Mouse (Mus musculus): ENCODE data around the gene Pym1. TPM values are rescaled to one million over a fixed set of nuclear protein-coding genes. Genes with fewer than 3 reads are reported as not detected.
A peak's percentile ranks its signal among the peaks of the same experiment; 100 is the strongest.

Gene Pym1
- polyA plus RNA-seq, 1 experiment from 2014 or later, result 25.8 TPM

DNA sequence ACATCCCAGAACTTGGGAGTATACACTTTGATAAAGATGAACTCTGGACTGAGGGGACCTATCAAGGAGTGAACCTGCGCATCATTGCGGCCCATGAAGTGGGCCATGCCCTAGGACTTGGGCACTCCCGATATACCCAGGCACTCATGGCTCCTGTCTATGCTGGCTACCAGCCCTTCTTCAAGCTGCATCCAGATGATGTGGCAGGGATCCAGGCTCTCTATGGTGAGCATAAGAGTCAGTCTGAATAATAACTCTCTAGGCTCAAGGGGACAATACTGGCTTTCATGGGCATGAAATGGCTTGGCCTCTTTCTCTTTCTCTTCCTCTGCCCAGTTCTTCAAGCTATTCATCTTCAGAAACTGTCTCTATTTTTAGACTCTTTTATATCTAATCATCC lies 47.9 kb downstream of the Pym1 start:
- H3K36me3 ChIP-seq, result peaks cover 21% of the 10 kb centered on the region
- H3K9ac ChIP-seq, result no peak overlapping the region
- H3K9me3 ChIP-seq (replicated peaks), result no peaks in the 10 kb centered on the region
- no peak for ATAC-seq
- H3K27me3 ChIP-seq (replicated peaks), result 0 out of 2 replicates have a peak, but pooled peaks cover 5% of the 10 kb centered on the region
- no peak overlapping the region for H3K4me2 ChIP-seq
- WGBS (ENCODE audit: insufficient replicate concordance), result 94% methylated on average over 3 of the region's 3 CpGs
- no peak overlapping the region for H3K27ac ChIP-seq
- H3K4me3 ChIP-seq, result no peak overlapping the region
- H3K4me1 ChIP-seq, result peaks cover 3% of the 10 kb centered on the region

- WGBS (ENCODE audit: insufficient replicate concordance), result 77% methylated on average over 8 of the region's 8 CpGs
- Histone ChIP-seq H3K9ac (no peak overlapping the region), H3K27ac (no peak overlapping the region), H3K9me3 (replicated peaks) (no peaks in the 10 kb centered on the region), H3K4me3 (no peak overlapping the region), H3K36me3 (peaks cover 26% of the 10 kb centered on the region), H3K27me3 (replicated peaks) (peaks cover 8% of the 10 kb centered on the region), H3K4me2 (no peak overlapping the region), H3K4me1 (peaks cover 12% of the 10 kb centered on the region)
- no peak for ATAC-seq
Observed at GRCm38 (mm10) chr10:128798676-128799075, 51.0 kb downstream of the Pym1 start.

DNA sequence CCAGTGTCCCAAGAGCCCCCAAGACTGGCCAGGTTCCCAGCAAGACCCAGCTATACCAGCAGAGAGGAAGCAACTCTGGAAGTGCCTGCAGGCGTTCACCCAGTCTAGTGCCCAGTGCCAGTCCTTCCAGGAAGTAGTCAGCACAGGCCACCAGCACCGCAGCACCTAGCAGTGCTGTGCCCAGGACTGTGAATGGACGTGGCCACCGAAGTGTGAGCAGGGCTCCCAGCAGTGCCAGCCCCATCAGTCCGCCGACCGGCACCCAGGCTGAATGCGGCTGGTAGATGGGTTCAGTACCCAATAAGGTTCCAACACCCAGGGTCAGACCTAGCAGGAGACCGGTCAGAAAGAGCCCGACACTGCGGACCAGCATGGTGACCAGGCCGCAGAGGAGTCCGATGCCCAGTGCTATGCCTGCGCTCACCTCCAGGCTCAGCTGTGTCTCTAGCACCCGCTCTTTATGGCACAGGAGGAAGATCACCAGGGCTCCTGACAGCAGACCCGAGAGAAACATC lies 54.3 kb downstream of the Pym1 start:
- H3K9me3 ChIP-seq (replicated peaks), result no peaks in the 10 kb centered on the region
- H3K36me3 ChIP-seq, result peaks cover 25% of the 10 kb centered on the region
- WGBS (ENCODE audit: insufficient replicate concordance), result 88% methylated on average over 16 of the region's 16 CpGs
- H3K27ac ChIP-seq, result no peak overlapping the region
- no peak overlapping the region for H3K4me2 ChIP-seq
- peaks cover 30% of the 10 kb centered on the region for H3K4me1 ChIP-seq
- no peak overlapping the region for H3K9ac ChIP-seq
- ATAC-seq, result no peak
- peaks cover 4% of the 10 kb centered on the region for H3K27me3 ChIP-seq (replicated peaks)
- no peak overlapping the region for H3K4me3 ChIP-seq

GRCm38 (mm10) chr10:128802956-128803355 lies 55.3 kb downstream of the Pym1 start:
- Histone ChIP-seq H3K4me1 (peaks cover 39% of the 10 kb centered on the region), H3K4me3 (peak overlapping the region; percentile 82; the same call in 1 of the 2 replicates), H3K9ac (no peak overlapping the region), H3K9me3 (replicated peaks) (no peaks in the 10 kb centered on the region), H3K27me3 (replicated peaks) (peaks cover 4% of the 10 kb centered on the region), H3K27ac (peak overlapping the region; percentile 93; the same call in 1 of the 2 replicates), H3K4me2 (peak overlapping the region; percentile 94), H3K36me3 (peaks cover 33% of the 10 kb centered on the region)
- WGBS (ENCODE audit: insufficient replicate concordance), result 61% methylated on average over 4 of the region's 4 CpGs
- ATAC-seq, result no peak

- no peak for ATAC-seq
- peak overlapping the region; percentile 94 for H3K4me2 ChIP-seq
- peak overlapping the region; percentile 82 for H3K4me3 ChIP-seq
- WGBS (ENCODE audit: insufficient replicate concordance), result 8% methylated on average over 6 of the region's 6 CpGs
- peak overlapping the region; percentile 93; the same call in 1 of the 2 replicates for H3K27ac ChIP-seq
- H3K4me1 ChIP-seq, result peaks cover 43% of the 10 kb centered on the region
- H3K9me3 ChIP-seq (replicated peaks), result no peaks in the 10 kb centered on the region
- peak overlapping the region; percentile 88; the same call in 1 of the 2 replicates for H3K9ac ChIP-seq
- H3K36me3 ChIP-seq, result peaks cover 37% of the 10 kb centered on the region
- H3K27me3 ChIP-seq (replicated peaks), result peaks cover 4% of the 10 kb centered on the region
Observed at GRCm38 (mm10) chr10:128803361-128803760, 55.7 kb downstream of the Pym1 start.

DNA sequence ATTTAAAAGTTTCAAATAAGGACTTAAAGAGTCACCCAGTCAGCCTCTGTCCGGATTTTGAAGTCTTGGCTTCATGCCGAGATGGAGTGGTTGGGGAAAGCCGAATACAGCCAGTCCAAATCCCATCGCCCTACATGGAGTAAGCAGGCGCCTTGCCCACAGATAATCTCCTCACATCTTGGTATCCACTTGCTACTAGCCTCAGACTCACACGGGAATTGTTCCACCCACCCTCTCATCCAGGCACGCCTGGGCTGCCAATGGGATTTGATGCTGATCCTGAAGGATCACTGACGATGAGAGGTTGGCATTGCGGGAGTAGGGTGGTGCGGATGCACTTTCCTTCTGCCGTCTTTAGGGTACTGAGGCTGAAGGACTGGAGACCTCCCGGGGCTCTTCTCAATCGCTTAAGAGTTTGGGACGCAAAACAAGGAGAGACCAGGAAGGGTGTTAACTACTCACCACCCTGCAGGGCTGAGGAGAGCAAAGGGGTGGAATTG lies 56.1 kb downstream of the Pym1 start, which contains the start of gene Dnajc14:
Dnajc14 (plus strand) TSS at position 292 of the 500 bp plus-strand sequence.
- peak within 1 kb of the TSS; percentile 82 for H3K4me3 ChIP-seq
- peaks cover 48% of the 10 kb centered on the region for H3K4me1 ChIP-seq
- H3K4me2 ChIP-seq, result peak within 1 kb of the TSS; percentile 94
- ATAC-seq, result no peak
- peaks cover 39% of the 10 kb centered on the region for H3K36me3 ChIP-seq
- peaks cover 4% of the 10 kb centered on the region for H3K27me3 ChIP-seq (replicated peaks)
- peak within 1 kb of the TSS; percentile 88 for H3K9ac ChIP-seq
- H3K9me3 ChIP-seq (replicated peaks), result no peaks in the 10 kb centered on the region
- WGBS (ENCODE audit: insufficient replicate concordance), result 5% methylated on average over 14 of the region's 14 CpGs
- peak within 1 kb of the TSS; percentile 93 for H3K27ac ChIP-seq

DNA sequence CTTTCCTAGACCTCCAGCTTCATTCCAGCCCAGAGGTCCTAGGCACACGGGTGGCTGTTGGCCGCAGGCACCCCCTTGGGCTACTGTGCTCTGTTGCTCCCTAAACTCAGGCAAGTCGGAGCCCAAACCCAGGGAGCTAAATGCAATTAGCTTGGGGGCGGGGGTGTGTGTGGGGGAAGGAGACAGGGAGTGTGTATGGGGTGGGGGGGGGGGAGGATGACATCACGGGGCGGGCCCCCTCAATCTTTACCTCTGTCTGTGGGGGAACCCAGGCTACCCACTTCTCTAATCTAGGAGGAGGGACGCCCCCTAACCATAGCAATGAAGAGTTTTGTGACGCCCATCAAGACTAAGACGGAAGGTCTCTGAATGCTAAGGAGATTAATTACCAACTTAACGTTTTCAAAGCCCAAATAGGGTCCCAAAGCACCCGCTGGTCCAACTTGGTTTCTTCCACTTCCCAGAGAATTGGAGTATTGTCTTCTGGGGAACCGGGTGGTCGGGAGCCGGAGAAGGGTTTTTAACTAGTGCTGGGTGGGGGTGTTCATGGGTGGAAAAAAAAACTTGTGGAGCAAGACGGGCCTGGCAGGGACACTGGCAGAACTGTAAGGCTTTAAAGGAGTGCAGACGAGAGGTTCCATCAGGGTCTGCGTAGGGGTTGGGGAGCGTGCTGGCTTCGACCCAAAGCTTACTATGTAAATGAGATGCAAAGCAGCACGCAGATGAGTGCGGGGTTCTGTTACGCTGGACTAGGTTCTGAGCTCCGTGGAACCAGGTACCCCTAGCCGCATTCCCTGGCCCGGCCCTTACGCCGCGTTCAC lies 56.8 kb downstream of the Pym1 start, which contains the start of gene Tmem198b:
Tmem198b (minus strand) TSS at position 100 of the 821 bp plus-strand sequence.
- Histone ChIP-seq H3K27me3 (replicated peaks) (peaks cover 4% of the 10 kb centered on the region), H3K9ac (peak within 1 kb of the TSS; percentile 88), H3K4me3 (peak within 1 kb of the TSS; percentile 82), H3K36me3 (peaks cover 42% of the 10 kb centered on the region), H3K27ac (peak within 1 kb of the TSS; percentile 93), H3K9me3 (replicated peaks) (no peaks in the 10 kb centered on the region), H3K4me2 (peak within 1 kb of the TSS; percentile 94), H3K4me1 (peaks cover 54% of the 10 kb centered on the region)
- peak; percentile 46 for ATAC-seq
- WGBS (ENCODE audit: insufficient replicate concordance), result under 1% methylated on average over 28 of the region's 28 CpGs

- Histone ChIP-seq H3K9me3 (replicated peaks) (no peaks in the 10 kb centered on the region), H3K9ac (peak overlapping the region; percentile 88), H3K27ac (peak overlapping the region; percentile 93), H3K4me3 (peak overlapping the region; percentile 82), H3K27me3 (replicated peaks) (peaks cover 4% of the 10 kb centered on the region), H3K4me1 (peaks cover 58% of the 10 kb centered on the region), H3K36me3 (peaks cover 37% of the 10 kb centered on the region), H3K4me2 (peak overlapping the region; percentile 94)
- peak; percentile 96 for ATAC-seq
- under 1% methylated on average over 63 of the region's 70 CpGs for WGBS (ENCODE audit: insufficient replicate concordance)
Observed at GRCm38 (mm10) chr10:128805092-128806000, 57.7 kb downstream of the Pym1 start.

- H3K9me3 ChIP-seq (replicated peaks), result no peaks in the 10 kb centered on the region
- no peak for ATAC-seq
- WGBS (ENCODE audit: insufficient replicate concordance), result 48% methylated on average over 6 of the region's 6 CpGs
- peak overlapping the region; percentile 93 for H3K27ac ChIP-seq
- peaks cover 32% of the 10 kb centered on the region for H3K36me3 ChIP-seq
- H3K4me3 ChIP-seq, result peak overlapping the region; percentile 82
- H3K4me1 ChIP-seq, result peaks cover 60% of the 10 kb centered on the region
- peak overlapping the region; percentile 88 for H3K9ac ChIP-seq
- peaks cover 4% of the 10 kb centered on the region for H3K27me3 ChIP-seq (replicated peaks)
- peak overlapping the region; percentile 94 for H3K4me2 ChIP-seq
Observed at GRCm38 (mm10) chr10:128806086-128806485, 58.4 kb downstream of the Pym1 start.

- Histone ChIP-seq H3K9ac (peak overlapping the region; percentile 49), H3K36me3 (peaks cover 32% of the 10 kb centered on the region), H3K4me2 (peak overlapping the region; percentile 94), H3K27ac (peak overlapping the region; percentile 13; the same call in 1 of the 2 replicates), H3K9me3 (replicated peaks) (no peaks in the 10 kb centered on the region), H3K27me3 (replicated peaks) (peaks cover 4% of the 10 kb centered on the region), H3K4me1 (peaks cover 60% of the 10 kb centered on the region), H3K4me3 (peak overlapping the region; percentile 82)
- no peak for ATAC-seq
- WGBS (ENCODE audit: insufficient replicate concordance), result 79% methylated on average over 8 of the region's 8 CpGs
Observed at GRCm38 (mm10) chr10:128807018-128807417, 59.3 kb downstream of the Pym1 start.
